Mouse (Mus musculus) stomach, embryonic 14.5 days (tissue): ENCODE results near the gene St6galnac3. TPM values are rescaled to one million over a fixed set of nuclear protein-coding genes. Genes with fewer than 3 reads are reported as not detected.
"Not testable (repeated sequence)": the region's sequence is repeated elsewhere in the genome, so short reads cannot be mapped to it uniquely, and the experiment has no call there.

ENCODE experiments used
- ATAC-seq: fragments of 200-750 bp; cut with Nextera tagmentation; 2 replicates; pipeline ENCODE4 v1.8.0; 2017; ENCODE audit warnings: low read depth, moderate TSS enrichment; ENCODE audit not compliant: insufficient number of reproducible peaks, insufficient read depth, low FRiP score
- H3K27ac ChIP-seq: fragments of 300-500 bp; sonication (generic); 2 replicates; pipeline ENCODE4 v1.5.1; 2014; ENCODE audit warnings: mild to moderate bottlenecking, low read length, moderate library complexity, mixed read lengths
- H3K27me3 ChIP-seq: fragments of 300-500 bp; sonication (generic); 2 replicates; pipeline ENCODE4 v1.6.1; 2014; ENCODE audit warnings: low read length, control low read depth, mixed read lengths; ENCODE audit not compliant: control insufficient read depth, insufficient read depth
- H3K36me3 ChIP-seq: fragments of 300-500 bp; sonication (generic); 2 replicates; pipeline ENCODE4 v1.6.1; 2014; ENCODE audit warnings: mild to moderate bottlenecking, control low read depth, low read length, moderate library complexity, mixed read lengths; ENCODE audit not compliant: control insufficient read depth, insufficient read depth
- H3K4me1 ChIP-seq: fragments of 300-500 bp; sonication (generic); 2 replicates; pipeline ENCODE4 v1.6.1; 2014; ENCODE audit warnings: low read length, control low read depth, mixed read lengths; ENCODE audit not compliant: control insufficient read depth, insufficient read depth
- H3K4me2 ChIP-seq: fragments of 300-500 bp; sonication (generic); replicated peaks from 2 replicates; pipeline ENCODE4 v1.6.1; 2014; ENCODE audit warnings: low read depth, low read length, control low read depth
- H3K4me3 ChIP-seq: fragments of 300-500 bp; sonication (generic); 2 replicates; pipeline ENCODE4 v1.5.1; 2014; ENCODE audit warnings: low read depth, low read length, control low read depth
- H3K9ac ChIP-seq: fragments of 300-500 bp; sonication (generic); replicated peaks from 2 replicates; pipeline ENCODE4 v1.6.1; 2014; ENCODE audit warnings: low read depth, mild to moderate bottlenecking, control low read depth, low read length, moderate library complexity, mixed read lengths
- H3K9me3 ChIP-seq: fragments of 300-500 bp; sonication (generic); 2 replicates; pipeline ENCODE4 v1.6.1; 2016; ENCODE audit warnings: low read depth, low read length, control low read depth; ENCODE audit not compliant: control insufficient read depth
- WGBS: fragments of 180-500 bp; shearing (Covaris S2); extraction: QIAGEN DNeasy Blood & Tissue Kit; methylation state at CpG from one replicate; pipeline ENCODE4 v1.1.7; 2014; 5-methylcytosine and 5-hydroxymethylcytosine counted together
- polyA plus RNA-seq: library from polyadenylated mRNA; unstranded; fragments of >200 nt; fragmentation: Nextera tagmentation; extraction: Ambion mirVana; gene quantifications from 2 replicates; pipeline ENCODE4 v1.2.1, GENCODE M21; 2014

Gene St6galnac3
- polyA plus RNA-seq, 1 experiment from 2014 or later: 51.6 TPM

- Histone ChIP-seq H3K4me3 (no peak overlapping the region), H3K4me1 (no peaks in the 10 kb centered on the region), H3K9me3 (no peaks in the 10 kb centered on the region), H3K4me2 (no peak overlapping the region), H3K36me3 (no peaks in the 10 kb centered on the region), H3K27ac (no peak overlapping the region), H3K9ac (no peak overlapping the region), H3K27me3 (no peaks in the 10 kb centered on the region)
- ATAC-seq: no peak
Observed at GRCm38 (mm10) chr3:153759269-153759668, 34.3 kb upstream of the St6galnac3 start.

GRCm38 (mm10) chr3:153756500-153756996, 31.6 kb upstream of the St6galnac3 start:
- Histone ChIP-seq H3K27ac (no peak overlapping the region), H3K4me2 (no peak overlapping the region), H3K4me3 (no peak overlapping the region), H3K36me3 (no peaks in the 10 kb centered on the region), H3K4me1 (no peaks in the 10 kb centered on the region), H3K27me3 (no peaks in the 10 kb centered on the region), H3K9me3 (no peaks in the 10 kb centered on the region), H3K9ac (no peak overlapping the region)
- no peak for ATAC-seq
- 100% methylated on average over 2 of the region's 2 CpGs for WGBS

- not testable (repeated sequence) for H3K9ac ChIP-seq, H3K36me3 ChIP-seq, H3K4me3 ChIP-seq, ATAC-seq, H3K4me1 ChIP-seq, H3K27me3 ChIP-seq, H3K9me3 ChIP-seq, H3K4me2 ChIP-seq, H3K27ac ChIP-seq
- 73% methylated on average over 14 of the region's 14 CpGs for WGBS
Observed at GRCm38 (mm10) chr3:153755785-153756326, 30.9 kb upstream of the St6galnac3 start.

DNA sequence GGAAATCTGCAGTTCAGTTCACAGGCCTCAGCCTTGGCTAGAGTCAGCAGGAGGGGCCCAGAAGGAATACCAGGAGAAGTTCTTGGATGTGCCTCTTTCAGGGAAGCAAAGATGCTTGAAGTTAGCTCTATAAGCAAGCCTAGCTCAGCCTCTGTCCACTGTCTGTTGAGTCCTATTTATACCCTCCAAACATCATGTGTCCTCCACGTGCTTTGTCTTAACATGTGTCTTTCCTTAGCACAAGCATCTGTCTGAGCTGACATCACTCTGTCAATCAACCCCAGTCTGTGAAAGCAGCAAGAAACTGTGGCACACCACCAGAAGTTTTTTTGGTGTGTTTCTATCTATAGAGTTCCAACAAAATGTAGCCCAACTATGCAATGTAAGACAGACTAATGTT, 26.5 kb upstream of the St6galnac3 start:
- Histone ChIP-seq H3K4me2 (no peak overlapping the region), H3K4me1 (no peaks in the 10 kb centered on the region), H3K4me3 (no peak overlapping the region), H3K27me3 (no peaks in the 10 kb centered on the region), H3K9ac (no peak overlapping the region), H3K27ac (no peak overlapping the region), H3K36me3 (no peaks in the 10 kb centered on the region), H3K9me3 (no peaks in the 10 kb centered on the region)
- no peak for ATAC-seq
- 52% methylated on average over 1 of the region's 1 CpGs for WGBS

DNA sequence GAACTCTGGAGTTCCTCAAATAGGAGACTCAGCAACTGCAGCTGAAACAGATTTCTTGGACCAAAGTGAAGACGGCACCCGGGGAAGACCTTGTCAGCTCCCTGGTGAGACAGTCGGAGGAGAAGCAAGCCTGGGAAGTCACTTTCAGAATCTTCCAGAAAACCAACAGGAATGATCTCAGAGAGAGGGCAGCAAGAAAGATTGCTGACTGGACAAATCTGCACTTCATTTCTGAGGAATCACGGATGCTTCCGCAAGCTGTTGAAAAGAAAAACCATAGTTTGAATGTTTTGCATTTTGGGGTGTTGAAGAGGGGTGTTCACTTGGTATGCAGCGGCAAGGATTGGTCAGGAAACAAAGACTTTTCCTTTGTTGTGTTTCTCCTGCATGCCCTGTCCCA, 24.4 kb upstream of the St6galnac3 start:
- Histone ChIP-seq H3K4me3 (no peak overlapping the region), H3K9ac (no peak overlapping the region), H3K4me2 (no peak overlapping the region), H3K4me1 (no peaks in the 10 kb centered on the region), H3K27me3 (no peaks in the 10 kb centered on the region), H3K27ac (no peak overlapping the region), H3K9me3 (no peaks in the 10 kb centered on the region), H3K36me3 (no peaks in the 10 kb centered on the region)
- no peak for ATAC-seq
- 77% methylated on average over 6 of the region's 6 CpGs for WGBS

GRCm38 (mm10) chr3:153748293-153748692, 23.3 kb upstream of the St6galnac3 start:
- WGBS: 82% methylated on average over 3 of the region's 3 CpGs
- Histone ChIP-seq H3K27ac (no peak overlapping the region), H3K36me3 (no peaks in the 10 kb centered on the region), H3K4me2 (no peak overlapping the region), H3K4me1 (no peaks in the 10 kb centered on the region), H3K4me3 (no peak overlapping the region), H3K9ac (no peak overlapping the region), H3K9me3 (no peaks in the 10 kb centered on the region), H3K27me3 (no peaks in the 10 kb centered on the region)
- no peak for ATAC-seq

DNA sequence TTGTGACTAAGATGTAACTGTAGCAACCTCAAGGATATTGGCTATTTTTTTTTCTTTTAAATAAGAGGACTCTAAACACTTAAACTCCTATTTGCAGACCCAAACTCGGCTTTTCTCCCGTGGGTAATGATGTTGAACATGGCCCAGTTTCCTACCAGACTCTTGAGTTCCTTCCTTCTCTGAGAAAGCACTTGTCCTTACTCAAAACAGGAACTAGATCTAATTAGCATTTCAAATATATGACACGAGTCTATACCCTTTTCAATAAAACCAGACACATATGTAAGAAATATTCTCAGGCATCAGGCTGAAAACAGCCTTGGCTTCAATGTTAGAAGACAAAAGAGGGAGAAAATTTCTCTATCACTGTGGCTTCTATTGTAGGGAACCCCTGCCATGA, 20.1 kb upstream of the St6galnac3 start:
- Histone ChIP-seq H3K9me3 (no peaks in the 10 kb centered on the region), H3K27ac (no peak overlapping the region), H3K27me3 (no peaks in the 10 kb centered on the region), H3K36me3 (no peaks in the 10 kb centered on the region), H3K4me2 (no peak overlapping the region), H3K4me1 (no peaks in the 10 kb centered on the region), H3K9ac (no peak overlapping the region), H3K4me3 (no peak overlapping the region)
- no peak for ATAC-seq
- WGBS: 68% methylated on average over 3 of the region's 3 CpGs

- H3K9ac ChIP-seq: no peak overlapping the region
- WGBS: 82% methylated on average over 6 of the region's 6 CpGs
- 0 out of 2 replicates have a peak, but pooled peaks cover 2% of the 10 kb centered on the region for H3K4me1 ChIP-seq
- no peak for ATAC-seq
- no peaks in the 10 kb centered on the region for H3K27me3 ChIP-seq
- no peaks in the 10 kb centered on the region for H3K9me3 ChIP-seq
- no peak overlapping the region for H3K4me2 ChIP-seq
- no peak overlapping the region for H3K27ac ChIP-seq
- no peaks in the 10 kb centered on the region for H3K36me3 ChIP-seq
- H3K4me3 ChIP-seq: no peak overlapping the region
Observed at GRCm38 (mm10) chr3:153744447-153744846, 19.5 kb upstream of the St6galnac3 start.

DNA sequence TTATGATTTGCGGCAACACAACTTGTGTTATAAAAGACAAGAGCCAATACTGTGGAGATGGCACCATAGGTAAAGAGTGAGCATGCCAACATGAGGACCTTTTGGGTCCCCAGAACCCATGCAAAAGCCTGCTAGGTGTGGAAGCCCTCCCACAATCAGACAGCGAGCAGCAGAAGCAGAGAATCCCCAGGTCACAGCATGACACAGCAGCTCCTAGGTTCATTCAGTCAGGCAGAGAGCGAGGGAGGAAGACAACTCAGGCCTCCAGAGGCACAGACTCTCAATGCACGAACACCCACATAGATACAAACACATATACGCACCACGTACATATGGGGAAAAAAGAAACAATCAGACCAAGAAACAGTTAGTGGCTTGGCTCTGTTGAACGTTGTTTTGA, 16.8 kb upstream of the St6galnac3 start:
- H3K4me1 ChIP-seq: peaks cover 15% of the 10 kb centered on the region; the same call in 1 of the 2 replicates
- H3K9me3 ChIP-seq: no peaks in the 10 kb centered on the region
- H3K27ac ChIP-seq: no peak overlapping the region
- H3K4me3 ChIP-seq: no peak overlapping the region
- ATAC-seq: no peak
- no peaks in the 10 kb centered on the region for H3K27me3 ChIP-seq
- H3K36me3 ChIP-seq: no peaks in the 10 kb centered on the region
- H3K4me2 ChIP-seq: no peak overlapping the region
- H3K9ac ChIP-seq: no peak overlapping the region
- 92% methylated on average over 7 of the region's 7 CpGs for WGBS
